Mouse (Mus musculus) ES-E14 (cell line): ENCODE data around the gene Dennd4b. TPM values are rescaled to one million over a fixed set of nuclear protein-coding genes. Genes with fewer than 3 reads are reported as not detected.

Experiments used
- DNase-seq: peaks from one replicate; pipeline ENCODE4 v3.0.0-alpha.2; 2013; ENCODE audit warnings: low read depth, low spot score
- H3K27ac ChIP-seq: 2 replicates; pipeline ENCODE4 v1.5.1; 2012; ENCODE audit warnings: low read depth, mild to moderate bottlenecking, low read length, moderate library complexity, mixed read lengths; ENCODE audit not compliant: poor library complexity, insufficient read depth, severe bottlenecking
- H3K36me3 ChIP-seq: 2 replicates; pipeline ENCODE4 v1.6.1; 2012; ENCODE audit warnings: mild to moderate bottlenecking, low read length, moderate library complexity, mixed read lengths; ENCODE audit not compliant: control insufficient read depth, poor library complexity, insufficient read depth, severe bottlenecking
- H3K4me1 ChIP-seq, 2 experiments: fragments of 150-350 bp in 1 of 2; sonication (generic) in 1 of 2; 2 replicates each; pipeline ENCODE4 v1.6.1; 2012; ENCODE audit warnings: low read length in 2 of 2, mild to moderate bottlenecking in 1 of 2, mixed read lengths in 1 of 2; ENCODE audit not compliant: control insufficient read depth in 2 of 2, insufficient read depth in 2 of 2, poor library complexity in 1 of 2
- H3K4me3 ChIP-seq, 2 experiments: fragments of 150-350 bp in 1 of 2; sonication (generic) in 1 of 2; 2 replicates each; pipeline ENCODE4 v1.5.1; 2012; ENCODE audit warnings: low read length in 2 of 2, low read depth in 1 of 2, mild to moderate bottlenecking in 1 of 2, mixed read lengths in 1 of 2; ENCODE audit not compliant: insufficient read depth in 1 of 2, poor library complexity in 1 of 2, severe bottlenecking in 1 of 2
- H3K9ac ChIP-seq: 2 replicates; pipeline ENCODE4 v1.6.1; 2012; ENCODE audit warnings: low read depth, mild to moderate bottlenecking, low read length, mixed read lengths; ENCODE audit not compliant: poor library complexity, insufficient read depth, severe bottlenecking
- H3K9me3 ChIP-seq: fragments of 150-350 bp; sonication (generic); 2 replicates; pipeline ENCODE4 v1.6.1; 2012; ENCODE audit warnings: low read depth, mild to moderate bottlenecking, low read length; ENCODE audit not compliant: control insufficient read depth, insufficient read depth
- CHD2 ChIP-seq: IDR thresholded peaks from 2 replicates; pipeline ENCODE4 v1.6.1; 2014; ENCODE audit warnings: mild to moderate bottlenecking, low read depth, low read length, inconsistent platforms
- HCFC1 ChIP-seq: IDR thresholded peaks from 2 replicates; pipeline ENCODE4 v1.6.1; 2012; ENCODE audit warnings: low read length, inconsistent platforms, borderline replicate concordance; ENCODE audit not compliant: insufficient read depth
- MAFK ChIP-seq: IDR thresholded peaks from 2 replicates; pipeline ENCODE4 v1.6.1; 2014; ENCODE audit warnings: mild to moderate bottlenecking, low read depth, low read length, inconsistent platforms; ENCODE audit not compliant: insufficient read depth
- ZC3H11A ChIP-seq: IDR thresholded peaks from 2 replicates; pipeline ENCODE4 v1.6.1; 2012; ENCODE audit warnings: low read depth, mild to moderate bottlenecking, inconsistent platforms, low read length, borderline replicate concordance
- ZNF384 ChIP-seq: IDR thresholded peaks from 2 replicates; pipeline ENCODE4 v1.6.1; 2012; ENCODE audit warnings: low read depth, low read length, inconsistent platforms
- in situ Hi-C, 2 experiments: fragments of 600-800 bp; cut with MboI; formaldehyde crosslinking; loops; one replicate each; pipeline ENCODE4 v1.15.1; 2025; ENCODE audit warnings: low sequenced_read_pairs in 2 of 2, inconsistent platforms in 1 of 2; ENCODE audit not compliant: unreplicated experiment in 2 of 2
- total RNA-seq: library from RNA; depleted of rRNA; stranded (reverse); fragments of 300-350 nt; gene quantifications from 2 replicates; pipeline ENCODE4 v1.2.3, GENCODE M21; 2012; rRNA removed

Dennd4b gene
- total RNA-seq: 4.1 and 8.2 TPM in 2 replicates

DNA sequence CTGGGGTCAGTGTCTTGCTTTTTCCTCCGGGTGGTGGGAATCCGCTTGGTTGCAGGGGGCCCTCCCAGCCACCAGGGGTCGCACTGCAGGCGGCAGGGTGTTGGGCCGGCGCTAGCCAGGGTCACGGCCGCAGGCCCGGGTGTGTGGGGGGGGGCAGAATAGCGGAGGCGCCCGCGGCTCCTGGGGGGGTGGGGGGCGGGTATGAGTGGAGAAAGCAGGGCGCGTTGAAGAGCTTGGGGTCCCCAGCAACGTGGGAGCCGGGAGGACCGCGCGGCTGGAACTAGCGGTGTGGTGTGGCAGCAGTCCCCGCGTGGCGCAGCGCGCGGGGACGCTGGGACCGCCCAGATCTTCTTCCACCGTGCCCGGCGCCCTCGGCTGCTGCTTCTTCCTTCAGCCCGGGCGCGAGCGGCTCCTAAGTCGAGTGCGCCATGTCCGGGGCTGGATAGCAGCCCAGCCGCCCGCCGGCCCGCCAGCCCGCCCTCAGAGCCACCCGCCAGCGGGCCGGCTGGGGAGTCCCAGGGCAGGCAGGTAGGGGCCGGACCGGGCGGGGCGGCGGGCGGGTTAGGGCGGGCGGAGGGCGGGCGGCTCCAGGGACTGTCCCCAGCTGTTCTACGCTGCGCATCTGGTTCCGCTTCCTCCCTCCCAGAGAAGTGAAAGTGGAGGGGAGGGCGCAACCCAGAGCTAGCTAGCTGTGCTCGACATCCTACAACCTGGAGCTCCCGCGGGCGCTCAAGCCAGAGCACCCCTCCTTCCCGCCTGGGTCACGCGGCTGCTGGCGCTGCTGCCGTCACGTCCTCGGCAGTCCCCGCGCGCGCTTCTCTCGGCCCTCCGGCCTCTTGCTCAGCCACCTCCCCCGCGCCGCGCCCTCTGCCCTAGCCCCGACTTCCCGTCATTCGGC lies at the start of gene Dennd4b:
TSS of gene Dennd4b (plus strand) at position 152 of the 898 bp plus-strand sequence.
- Histone ChIP-seq H3K4me3 (peak within 1 kb of the TSS; percentile 84 to 93), H3K4me1 (peaks cover 2 to 4% of the 10 kb centered on the region in 2 experiments; a peak in 2 of 4 replicates), H3K9ac (peak within 1 kb of the TSS; percentile 90), H3K27ac (peak within 1 kb of the TSS; percentile 73), H3K36me3 (peaks cover 18% of the 10 kb centered on the region; the same call in 1 of the 2 replicates), H3K9me3 (no peaks in the 10 kb centered on the region)
- TF ChIP-seq ZNF384: no peak
- 0 out of 2 replicates have a peak, but pooled peaks have one; percentile 60 for TF ChIP-seq HCFC1
- DNase-seq: peak; percentile 61
- in situ Hi-C loops: no loop called here

DNA sequence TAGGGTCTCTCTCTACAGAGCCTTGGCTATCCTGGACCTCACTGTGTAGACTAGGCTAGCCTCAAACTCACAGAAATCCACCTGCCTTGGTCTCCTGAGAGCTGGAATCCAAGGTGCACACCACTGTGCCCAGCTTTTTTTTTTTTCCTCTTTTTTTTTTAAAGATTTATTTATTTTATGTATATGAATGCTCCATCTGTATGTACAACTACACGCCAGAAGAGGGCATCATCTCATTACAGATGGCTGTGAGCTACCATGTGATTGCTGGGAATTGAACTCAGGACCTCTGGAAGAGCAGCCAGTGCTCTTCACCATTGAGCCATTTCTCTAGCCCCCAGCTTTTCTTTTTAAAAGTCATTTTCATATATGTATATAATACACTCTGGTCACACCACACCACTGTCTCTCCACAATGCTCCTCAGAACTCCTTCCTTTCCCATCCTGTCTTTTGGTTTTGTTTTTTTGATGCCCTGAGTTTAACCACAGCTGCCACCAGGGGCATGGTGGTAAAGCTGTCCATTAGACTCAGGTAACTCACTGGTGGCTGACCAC lies 49.1 kb upstream of the Dennd4b start:
- Histone ChIP-seq H3K9me3 (no peaks in the 10 kb centered on the region), H3K4me3 (no peak overlapping the region), H3K9ac (no peak overlapping the region), H3K4me1 (peaks cover 5% of the 10 kb centered on the region in 2 experiments; a peak in 2 of 4 replicates), H3K27ac (no peak overlapping the region), H3K36me3 (peaks cover 15% of the 10 kb centered on the region)
- in situ Hi-C loops: no loop called here
- TF ChIP-seq ZNF384: 0 out of 2 replicates have a peak, but pooled peaks have one; percentile 7
- peak; percentile 7; the same call in 1 of the 2 replicates for TF ChIP-seq ZC3H11A
- no peak for TF ChIP-seq HCFC1
- no peak for DNase-seq

DNA sequence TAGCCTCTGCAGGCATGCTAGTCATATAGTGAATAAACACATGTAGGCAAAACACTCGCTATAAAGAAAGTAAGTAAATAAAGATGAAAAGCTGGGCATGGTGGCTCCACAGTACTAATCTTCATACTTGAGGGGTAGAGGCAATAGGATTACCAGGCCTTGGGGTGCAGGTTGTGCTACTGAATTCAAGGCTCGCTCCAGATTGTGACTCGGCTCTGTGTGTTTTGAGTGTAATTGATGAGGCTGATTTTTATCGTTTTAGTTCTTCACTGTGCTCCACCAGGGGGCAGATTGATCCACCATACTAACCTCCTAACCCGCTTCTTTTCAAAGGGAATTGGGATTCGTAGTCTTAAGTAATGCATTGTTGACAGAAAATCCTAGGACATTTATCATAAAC lies 44.9 kb upstream of the Dennd4b start:
- H3K9me3 ChIP-seq: no peaks in the 10 kb centered on the region
- peak; percentile 47 for DNase-seq
- TF ChIP-seq CHD2 (no peak), HCFC1 (no peak), ZNF384 (no peak)
- no peak overlapping the region for H3K27ac ChIP-seq
- peak overlapping the region in 1 of 2 experiments; percentile 65; a peak in 2 of 4 replicates for H3K4me3 ChIP-seq
- no peak overlapping the region; the same call in 1 of the 2 replicates for H3K9ac ChIP-seq
- in situ Hi-C loops: no loop called here
- peaks cover 7 to 11% of the 10 kb centered on the region in 2 experiments for H3K4me1 ChIP-seq
- no peaks in the 10 kb centered on the region for H3K36me3 ChIP-seq

DNA sequence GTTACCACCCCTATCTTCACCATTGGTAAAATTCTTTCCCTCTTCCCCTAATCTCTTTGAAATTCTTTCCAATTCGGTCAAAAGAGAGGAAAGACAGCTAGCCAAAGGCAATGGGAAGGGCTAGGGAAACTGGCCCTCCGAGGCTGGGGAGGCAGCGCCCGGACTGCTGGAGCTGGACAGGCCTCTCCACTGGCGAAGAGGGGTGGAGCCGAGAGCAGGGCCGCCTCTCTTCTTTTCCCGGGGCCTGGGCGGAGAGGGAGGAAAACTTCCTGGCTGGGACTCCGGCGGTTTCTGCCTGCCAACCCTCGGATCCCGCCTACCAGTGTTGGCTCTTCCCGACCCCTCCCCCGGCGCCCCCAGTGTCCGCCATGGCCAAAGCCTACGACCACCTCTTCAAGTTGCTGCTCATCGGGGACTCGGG lies 44.4 kb upstream of the Dennd4b start:
- peak overlapping the region; percentile 62 to 65 for H3K4me3 ChIP-seq
- H3K36me3 ChIP-seq: no peaks in the 10 kb centered on the region
- H3K9ac ChIP-seq: peak overlapping the region; percentile 72
- H3K9me3 ChIP-seq: no peaks in the 10 kb centered on the region
- H3K4me1 ChIP-seq: peaks cover 7 to 13% of the 10 kb centered on the region in 2 experiments
- H3K27ac ChIP-seq: 0 out of 2 replicates have a peak overlapping the region, but pooled peaks have one; percentile 13
- DNase-seq: no peak
- in situ Hi-C loops: no loop called here
- no peak for TF ChIP-seq ZC3H11A
- TF ChIP-seq CHD2: no peak

DNA sequence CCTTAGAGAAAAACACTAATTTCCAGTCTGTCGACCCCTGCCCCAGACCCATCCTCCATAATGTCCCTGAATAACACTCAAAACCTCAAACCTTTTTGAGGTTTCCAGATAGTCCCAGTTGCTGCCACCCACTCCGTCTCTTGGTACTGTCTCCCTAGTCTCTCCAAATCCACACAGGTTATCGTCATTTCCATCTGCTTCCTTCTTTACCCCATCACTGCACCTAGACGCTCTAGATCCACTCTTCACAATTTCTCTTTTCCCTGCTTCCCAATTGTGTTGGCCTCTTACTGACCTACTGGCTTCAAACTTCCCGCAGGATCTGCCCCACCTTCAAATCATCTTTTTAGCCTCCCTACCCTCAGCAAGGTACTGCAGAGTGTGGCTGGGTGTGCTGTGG lies 43.9 kb upstream of the Dennd4b start:
- TF ChIP-seq MAFK (no peak), CHD2 (no peak), ZC3H11A (no peak), ZNF384 (no peak), HCFC1 (no peak)
- no peak overlapping the region for H3K27ac ChIP-seq
- peaks cover 7 to 18% of the 10 kb centered on the region in 2 experiments for H3K4me1 ChIP-seq
- in situ Hi-C loops: no loop called here
- no peaks in the 10 kb centered on the region for H3K36me3 ChIP-seq
- peak overlapping the region; percentile 25 to 62; a peak in 2 of 4 replicates for H3K4me3 ChIP-seq
- H3K9ac ChIP-seq: peak overlapping the region; percentile 72
- DNase-seq: no peak
- H3K9me3 ChIP-seq: no peaks in the 10 kb centered on the region
